Mouse (Mus musculus): ENCODE measurements around the gene Polr2b. TPM values are rescaled to one million over a fixed set of nuclear protein-coding genes. Genes with fewer than 3 reads are reported as not detected.

Gene Polr2b
- polyA plus RNA-seq, 1 experiment from 2014 or later = 70.8 TPM

DNA sequence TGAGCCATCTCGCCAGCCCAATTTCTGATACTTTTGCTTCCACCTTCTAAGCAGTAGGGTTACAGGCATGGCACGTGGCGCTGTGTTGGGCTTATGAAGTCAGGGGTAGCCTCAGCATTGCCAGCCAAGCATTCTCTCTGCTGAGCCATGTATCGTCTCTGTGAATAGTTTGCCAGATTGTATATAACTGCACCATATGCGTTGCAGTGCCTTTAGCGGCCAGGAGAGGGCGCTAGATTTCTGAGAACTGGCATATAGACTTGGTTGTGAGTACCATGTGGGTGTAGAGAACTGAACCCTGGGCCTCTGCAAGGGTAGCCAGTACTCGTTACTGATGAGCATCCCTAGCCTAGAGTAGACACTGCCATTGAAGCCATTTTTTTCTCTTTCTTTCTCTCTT is 40.5 kb upstream of the Polr2b start:
- Histone ChIP-seq H3K27ac (ENCODE audit: low read length) (no peak overlapping the region), H3K9me3 (ENCODE audit: low read length) (no peaks in the 10 kb centered on the region), H3K4me2 (replicated peaks; ENCODE audit: low read depth, low read length) (no peak overlapping the region), H3K9ac (replicated peaks; ENCODE audit: low read length) (no peak overlapping the region), H3K4me3 (ENCODE audit: low read length) (no peak overlapping the region), H3K27me3 (ENCODE audit: insufficient read depth, low read length) (no peaks in the 10 kb centered on the region), H3K4me1 (ENCODE audit: insufficient read depth, low read length) (peaks cover 13% of the 10 kb centered on the region), H3K36me3 (ENCODE audit: insufficient read depth, low read length) (peaks cover 57% of the 10 kb centered on the region)
- no peak for ATAC-seq (ENCODE audit: low FRiP score, low TSS enrichment)
- 84% methylated on average over 8 of the region's 8 CpGs for WGBS

DNA sequence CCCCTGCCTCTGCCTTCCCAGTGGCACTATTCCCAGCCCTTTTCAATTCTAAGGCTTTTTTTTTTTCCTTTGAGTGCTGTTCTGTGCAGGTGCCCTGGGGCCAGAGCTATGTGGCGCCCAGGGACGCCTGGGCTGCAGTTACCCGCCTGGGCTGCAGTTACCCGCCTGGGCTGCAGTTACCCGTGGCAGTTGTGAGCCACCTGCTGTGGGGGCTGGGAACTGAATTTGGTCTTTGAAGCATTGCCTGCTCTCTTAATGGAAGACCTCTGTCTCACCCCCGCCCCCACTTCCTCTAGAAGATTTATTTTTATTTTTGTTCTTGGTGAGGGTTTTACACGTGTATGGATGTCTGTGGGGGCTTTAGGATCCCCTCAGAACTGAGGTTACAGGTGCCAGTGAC is 36.8 kb upstream of the Polr2b start:
- ATAC-seq (ENCODE audit: low FRiP score, low TSS enrichment) = no peak
- WGBS = 62% methylated on average over 7 of the region's 7 CpGs
- Histone ChIP-seq H3K4me1 (ENCODE audit: insufficient read depth, low read length) (peaks cover under 1% of the 10 kb centered on the region), H3K27ac (ENCODE audit: low read length) (no peak overlapping the region), H3K4me3 (ENCODE audit: low read length) (no peak overlapping the region), H3K27me3 (ENCODE audit: insufficient read depth, low read length) (no peaks in the 10 kb centered on the region), H3K36me3 (ENCODE audit: insufficient read depth, low read length) (peaks cover 83% of the 10 kb centered on the region), H3K4me2 (replicated peaks; ENCODE audit: low read depth, low read length) (no peak overlapping the region), H3K9ac (replicated peaks; ENCODE audit: low read length) (no peak overlapping the region), H3K9me3 (ENCODE audit: low read length) (no peaks in the 10 kb centered on the region)

DNA sequence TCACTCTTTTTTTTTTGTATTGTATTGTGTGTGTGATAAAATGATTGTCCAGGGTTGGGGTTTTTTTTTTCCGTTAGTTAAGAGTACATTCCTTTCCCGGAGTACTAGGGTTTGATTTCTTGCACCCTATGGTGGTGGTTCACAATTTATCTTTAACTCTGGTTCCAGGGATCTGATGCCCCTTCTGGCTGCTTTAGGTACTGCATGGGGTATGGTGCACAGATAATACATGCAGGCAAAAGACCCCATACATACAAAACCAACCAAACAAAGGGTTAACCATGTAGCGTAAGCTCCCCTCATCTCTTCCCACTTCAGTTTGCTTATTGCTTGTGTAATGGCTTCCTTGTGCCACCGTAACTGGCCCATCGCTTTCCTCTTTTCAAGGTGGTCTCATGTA is 34.0 kb upstream of the Polr2b start:
- H3K4me2 ChIP-seq (replicated peaks; ENCODE audit: low read depth, low read length) = no peak overlapping the region
- H3K27me3 ChIP-seq (ENCODE audit: insufficient read depth, low read length) = no peaks in the 10 kb centered on the region
- no peaks in the 10 kb centered on the region for H3K9me3 ChIP-seq (ENCODE audit: low read length)
- no peak overlapping the region for H3K27ac ChIP-seq (ENCODE audit: low read length)
- no peak overlapping the region for H3K4me3 ChIP-seq (ENCODE audit: low read length)
- ATAC-seq (ENCODE audit: low FRiP score, low TSS enrichment) = no peak
- no peaks in the 10 kb centered on the region for H3K4me1 ChIP-seq (ENCODE audit: insufficient read depth, low read length)
- WGBS = 93% methylated on average over 5 of the region's 5 CpGs
- peaks cover 75% of the 10 kb centered on the region for H3K36me3 ChIP-seq (ENCODE audit: insufficient read depth, low read length)
- no peak overlapping the region for H3K9ac ChIP-seq (replicated peaks; ENCODE audit: low read length)

DNA sequence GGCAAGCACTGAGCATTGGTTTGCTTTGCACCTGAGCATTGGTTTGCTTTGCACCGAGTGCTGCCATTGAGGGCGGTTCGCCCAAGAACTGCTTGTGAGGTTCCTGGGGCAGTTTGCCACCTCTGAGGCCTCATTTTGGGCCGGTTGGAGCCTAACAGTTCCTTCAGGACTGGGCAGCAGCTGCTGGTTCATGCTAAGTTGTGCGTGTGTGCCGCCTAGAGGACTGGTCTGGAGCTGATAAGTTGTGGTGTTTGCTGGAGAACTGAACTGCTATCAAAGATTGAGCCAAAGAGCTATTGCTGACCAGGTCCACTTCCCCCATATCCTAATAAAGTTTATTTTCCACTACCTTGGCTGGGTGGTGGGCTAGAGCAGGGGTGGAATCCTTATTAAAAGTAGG is 32.7 kb upstream of the Polr2b start:
- Histone ChIP-seq H3K27me3 (ENCODE audit: insufficient read depth, low read length) (no peaks in the 10 kb centered on the region), H3K27ac (ENCODE audit: low read length) (no peak overlapping the region), H3K9ac (replicated peaks; ENCODE audit: low read length) (no peak overlapping the region), H3K36me3 (ENCODE audit: insufficient read depth, low read length) (peaks cover 78% of the 10 kb centered on the region), H3K4me1 (ENCODE audit: insufficient read depth, low read length) (no peaks in the 10 kb centered on the region), H3K9me3 (ENCODE audit: low read length) (no peaks in the 10 kb centered on the region), H3K4me3 (ENCODE audit: low read length) (no peak overlapping the region), H3K4me2 (replicated peaks; ENCODE audit: low read depth, low read length) (no peak overlapping the region)
- ATAC-seq (ENCODE audit: low FRiP score, low TSS enrichment) = no peak
- WGBS = 97% methylated on average over 6 of the region's 6 CpGs

DNA sequence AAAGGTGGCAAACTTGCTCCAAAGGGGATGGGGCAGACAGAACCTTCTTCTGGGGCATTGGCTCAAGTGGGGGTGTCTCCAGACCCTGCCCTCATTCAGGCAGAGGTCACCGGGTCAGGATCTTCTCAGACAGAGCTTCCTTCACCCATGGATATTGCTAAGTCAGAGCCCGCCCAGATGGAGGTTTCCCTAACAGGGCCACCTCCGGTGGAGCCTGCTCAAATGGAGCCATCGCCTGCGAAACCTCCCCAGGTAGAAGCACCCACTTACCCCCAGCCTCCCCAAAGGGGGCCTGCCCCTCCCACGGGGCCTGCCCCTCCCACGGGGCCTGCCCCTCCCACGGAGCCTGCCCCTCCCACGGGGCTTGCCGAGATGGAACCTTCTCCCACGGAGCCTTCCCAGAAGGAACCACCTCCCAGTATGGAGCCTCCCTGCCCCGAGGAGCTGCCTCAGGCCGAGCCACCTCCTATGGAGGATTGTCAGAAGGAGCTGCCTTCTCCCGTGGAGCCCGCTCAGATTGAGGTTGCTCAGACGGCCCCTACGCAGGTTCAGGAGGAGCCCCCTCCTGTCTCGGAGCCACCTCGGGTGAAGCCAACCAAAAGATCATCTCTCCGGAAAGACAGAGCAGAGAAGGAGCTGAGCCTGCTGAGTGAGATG is 28.3 kb upstream of the Polr2b start:
- H3K4me2 ChIP-seq (replicated peaks; ENCODE audit: low read depth, low read length) = no peak overlapping the region
- no peaks in the 10 kb centered on the region for H3K9me3 ChIP-seq (ENCODE audit: low read length)
- H3K4me3 ChIP-seq (ENCODE audit: low read length) = no peak overlapping the region
- 87% methylated on average over 20 of the region's 20 CpGs for WGBS
- H3K36me3 ChIP-seq (ENCODE audit: insufficient read depth, low read length) = peaks cover 68% of the 10 kb centered on the region
- no peaks in the 10 kb centered on the region for H3K27me3 ChIP-seq (ENCODE audit: insufficient read depth, low read length)
- ATAC-seq (ENCODE audit: low FRiP score, low TSS enrichment) = no peak
- no peak overlapping the region for H3K9ac ChIP-seq (replicated peaks; ENCODE audit: low read length)
- no peaks in the 10 kb centered on the region for H3K4me1 ChIP-seq (ENCODE audit: insufficient read depth, low read length)
- H3K27ac ChIP-seq (ENCODE audit: low read length) = no peak overlapping the region

DNA sequence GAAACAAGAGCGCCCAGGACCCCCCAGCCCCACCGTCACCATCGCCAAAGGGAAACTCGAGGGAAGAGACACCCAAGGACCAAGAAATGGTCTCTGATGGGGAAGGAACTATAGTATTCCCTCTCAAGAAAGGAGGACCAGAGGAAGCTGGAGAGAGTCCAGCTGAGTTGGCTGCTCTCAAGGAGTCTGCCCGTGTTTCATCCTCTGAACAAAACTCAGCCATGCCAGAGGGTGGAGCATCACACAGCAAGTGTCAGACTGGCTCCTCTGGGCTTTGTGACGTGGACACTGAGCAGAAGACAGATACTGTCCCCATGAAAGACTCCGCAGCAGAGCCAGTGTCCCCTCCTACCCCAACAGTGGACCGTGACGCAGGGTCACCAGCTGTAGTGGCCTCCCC is 27.7 kb upstream of the Polr2b start:
- H3K27ac ChIP-seq (ENCODE audit: low read length) = no peak overlapping the region
- no peak for ATAC-seq (ENCODE audit: low FRiP score, low TSS enrichment)
- peaks cover 64% of the 10 kb centered on the region for H3K36me3 ChIP-seq (ENCODE audit: insufficient read depth, low read length)
- no peak overlapping the region for H3K4me3 ChIP-seq (ENCODE audit: low read length)
- WGBS = 85% methylated on average over 9 of the region's 9 CpGs
- no peak overlapping the region for H3K4me2 ChIP-seq (replicated peaks; ENCODE audit: low read depth, low read length)
- H3K9me3 ChIP-seq (ENCODE audit: low read length) = no peaks in the 10 kb centered on the region
- H3K27me3 ChIP-seq (ENCODE audit: insufficient read depth, low read length) = no peaks in the 10 kb centered on the region
- no peak overlapping the region for H3K9ac ChIP-seq (replicated peaks; ENCODE audit: low read length)
- no peaks in the 10 kb centered on the region for H3K4me1 ChIP-seq (ENCODE audit: insufficient read depth, low read length)

DNA sequence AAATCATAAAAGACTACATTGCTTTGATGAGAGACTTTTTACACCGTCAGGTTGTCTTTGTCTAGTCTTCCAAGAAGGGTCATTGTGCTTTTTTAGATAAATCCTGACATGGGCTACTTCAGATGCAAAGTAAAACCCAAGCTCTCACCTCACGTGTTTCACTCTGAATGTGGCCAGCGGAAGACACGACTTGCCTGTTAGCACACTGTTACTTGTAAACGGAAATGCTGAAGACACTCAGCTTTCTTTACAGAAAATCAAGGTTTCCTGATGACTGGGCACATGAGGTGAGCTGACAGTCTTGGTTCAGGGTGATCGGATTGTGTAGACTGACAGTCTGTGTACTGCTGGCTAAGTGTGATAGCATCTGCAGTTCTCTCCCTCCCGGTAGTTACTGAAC is 24.3 kb upstream of the Polr2b start:
- 76% methylated on average over 7 of the region's 7 CpGs for WGBS
- Histone ChIP-seq H3K27me3 (ENCODE audit: insufficient read depth, low read length) (no peaks in the 10 kb centered on the region), H3K9me3 (ENCODE audit: low read length) (no peaks in the 10 kb centered on the region), H3K4me3 (ENCODE audit: low read length) (no peak overlapping the region), H3K36me3 (ENCODE audit: insufficient read depth, low read length) (peaks cover 67% of the 10 kb centered on the region), H3K4me2 (replicated peaks; ENCODE audit: low read depth, low read length) (no peak overlapping the region), H3K27ac (ENCODE audit: low read length) (no peak overlapping the region), H3K9ac (replicated peaks; ENCODE audit: low read length) (no peak overlapping the region), H3K4me1 (ENCODE audit: insufficient read depth, low read length) (no peaks in the 10 kb centered on the region)
- ATAC-seq (ENCODE audit: low FRiP score, low TSS enrichment) = no peak

DNA sequence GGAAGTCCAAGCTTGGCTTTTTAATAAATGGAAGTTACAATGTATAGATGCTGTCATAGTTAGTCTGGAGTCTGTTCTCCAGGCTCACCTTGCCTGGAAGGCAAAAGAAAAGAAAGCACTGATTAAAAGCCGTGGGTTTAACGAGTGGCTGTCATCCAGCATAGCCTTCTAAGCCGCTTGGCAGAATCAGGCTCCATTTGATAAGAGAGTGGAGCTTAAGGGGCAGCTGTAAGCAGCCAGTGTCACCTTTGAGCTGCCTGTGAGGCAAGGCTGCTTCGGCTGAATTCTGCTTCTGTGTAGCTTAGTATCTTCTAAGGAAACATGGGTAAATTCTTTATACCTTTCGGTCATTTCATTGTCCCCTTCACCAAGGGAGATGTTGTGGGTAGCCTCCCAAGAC is 23.0 kb upstream of the Polr2b start:
- Histone ChIP-seq H3K27me3 (ENCODE audit: insufficient read depth, low read length) (no peaks in the 10 kb centered on the region), H3K4me1 (ENCODE audit: insufficient read depth, low read length) (no peaks in the 10 kb centered on the region), H3K4me3 (ENCODE audit: low read length) (no peak overlapping the region), H3K4me2 (replicated peaks; ENCODE audit: low read depth, low read length) (no peak overlapping the region), H3K27ac (ENCODE audit: low read length) (no peak overlapping the region), H3K36me3 (ENCODE audit: insufficient read depth, low read length) (peaks cover 58% of the 10 kb centered on the region), H3K9me3 (ENCODE audit: low read length) (no peaks in the 10 kb centered on the region), H3K9ac (replicated peaks; ENCODE audit: low read length) (no peak overlapping the region)
- 91% methylated on average over 5 of the region's 5 CpGs for WGBS
- no peak for ATAC-seq (ENCODE audit: low FRiP score, low TSS enrichment)

DNA sequence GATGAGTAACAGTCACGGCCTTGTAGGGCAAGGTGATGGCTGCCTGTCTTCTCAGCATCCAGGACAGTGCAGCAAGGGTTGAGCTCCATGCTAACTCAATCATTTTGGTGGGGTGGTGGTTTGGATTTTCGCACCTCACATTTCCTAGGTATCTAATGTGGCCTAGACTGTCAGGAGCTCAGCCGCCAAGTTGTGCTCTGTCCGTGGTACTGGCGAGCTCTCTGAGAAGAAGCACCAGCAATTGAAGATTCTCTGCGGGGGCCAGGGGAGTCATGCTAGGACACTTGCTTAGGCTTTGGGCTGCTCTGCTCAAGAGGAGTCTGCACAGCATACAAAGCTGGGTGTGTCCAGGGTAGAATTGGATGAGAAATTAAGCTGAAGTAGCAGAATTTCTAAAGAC is 22.0 kb upstream of the Polr2b start:
- Histone ChIP-seq H3K4me1 (ENCODE audit: insufficient read depth, low read length) (no peaks in the 10 kb centered on the region), H3K4me3 (ENCODE audit: low read length) (no peak overlapping the region), H3K36me3 (ENCODE audit: insufficient read depth, low read length) (peaks cover 57% of the 10 kb centered on the region), H3K9me3 (ENCODE audit: low read length) (no peaks in the 10 kb centered on the region), H3K27ac (ENCODE audit: low read length) (no peak overlapping the region), H3K4me2 (replicated peaks; ENCODE audit: low read depth, low read length) (no peak overlapping the region), H3K27me3 (ENCODE audit: insufficient read depth, low read length) (no peaks in the 10 kb centered on the region), H3K9ac (replicated peaks; ENCODE audit: low read length) (no peak overlapping the region)
- no peak for ATAC-seq (ENCODE audit: low FRiP score, low TSS enrichment)
- 78% methylated on average over 6 of the region's 6 CpGs for WGBS

DNA sequence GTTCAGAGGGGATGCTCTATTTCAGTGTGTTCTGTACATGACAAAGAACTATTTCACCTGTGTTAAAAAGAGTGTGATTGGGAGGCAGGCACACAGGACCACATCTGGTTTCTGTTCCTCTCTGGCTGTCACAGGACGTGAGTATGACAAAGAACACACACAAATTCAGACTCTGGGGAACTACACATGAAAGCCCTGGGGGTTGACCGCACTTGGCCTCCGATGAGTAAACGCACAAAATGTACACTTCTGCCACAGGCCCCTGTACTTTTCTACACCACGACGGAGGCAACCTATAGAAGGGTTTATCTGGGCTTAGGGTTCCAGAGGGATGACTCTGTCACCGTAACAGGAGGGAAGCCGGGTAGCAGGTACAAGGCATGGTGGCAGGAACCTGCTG is 20.3 kb upstream of the Polr2b start:
- Histone ChIP-seq H3K4me2 (replicated peaks; ENCODE audit: low read depth, low read length) (no peak overlapping the region), H3K9me3 (ENCODE audit: low read length) (no peaks in the 10 kb centered on the region), H3K9ac (replicated peaks; ENCODE audit: low read length) (no peak overlapping the region), H3K27ac (ENCODE audit: low read length) (no peak overlapping the region), H3K36me3 (ENCODE audit: insufficient read depth, low read length) (peaks cover 61% of the 10 kb centered on the region), H3K27me3 (ENCODE audit: insufficient read depth, low read length) (no peaks in the 10 kb centered on the region), H3K4me1 (ENCODE audit: insufficient read depth, low read length) (no peaks in the 10 kb centered on the region), H3K4me3 (ENCODE audit: low read length) (no peak overlapping the region)
- WGBS = 89% methylated on average over 8 of the region's 8 CpGs
- ATAC-seq (ENCODE audit: low FRiP score, low TSS enrichment) = no peak
